Mouse (Mus musculus) testis, adult 2 months (tissue): ENCODE measurements around the gene Nim1k. TPM values are rescaled to one million over a fixed set of nuclear protein-coding genes. Genes with fewer than 3 reads are reported as not detected.

Experiments
- H3K27ac ChIP-seq: fragments of 200-500 bp; 2 replicates; pipeline ENCODE4 v1.5.1; 2012; ENCODE audit warnings: low read depth, low read length; ENCODE audit not compliant: control insufficient read depth, insufficient read depth
- H3K27me3 ChIP-seq: fragments of 200-500 bp; 2 replicates; pipeline ENCODE4 v1.6.1; 2012; ENCODE audit warnings: mild to moderate bottlenecking, low read length, moderate library complexity; ENCODE audit not compliant: control insufficient read depth, insufficient read depth
- H3K36me3 ChIP-seq: fragments of 200-500 bp; 2 replicates; pipeline ENCODE4 v1.6.1; 2012; ENCODE audit warnings: mild to moderate bottlenecking, low read length; ENCODE audit not compliant: control insufficient read depth, insufficient read depth
- H3K4me1 ChIP-seq: fragments of 200-500 bp; 2 replicates; pipeline ENCODE4 v1.6.1; 2012; ENCODE audit warnings: low read length; ENCODE audit not compliant: control insufficient read depth, insufficient read depth
- H3K4me3 ChIP-seq: fragments of 200-500 bp; 2 replicates; pipeline ENCODE4 v1.5.1; 2012; ENCODE audit warnings: low read depth, mild to moderate bottlenecking, low read length, moderate library complexity, mixed read lengths; ENCODE audit not compliant: control insufficient read depth
- CTCF ChIP-seq: fragments of 200-500 bp; IDR thresholded peaks from 2 replicates; pipeline ENCODE4 v1.5.1; 2012; ENCODE audit warnings: low read depth, mild to moderate bottlenecking, inconsistent platforms, low read length, moderate library complexity; ENCODE audit not compliant: control insufficient read depth, insufficient read depth, insufficient replicate concordance
- POLR2A ChIP-seq: fragments of 200-500 bp; IDR thresholded peaks from 2 replicates; pipeline ENCODE4 v1.6.1; 2012; ENCODE audit warnings: low read depth, mild to moderate bottlenecking, inconsistent platforms, low read length, moderate library complexity; ENCODE audit not compliant: control insufficient read depth
- polyA plus RNA-seq: library from polyadenylated mRNA; depleted of rRNA; stranded (reverse); fragments of >200 nt; gene quantifications from 2 replicates; pipeline ENCODE4 v1.2.3, GENCODE M21; 2012; rRNA removed

Gene Nim1k
- polyA plus RNA-seq: 1.8 and 2.2 TPM in 2 replicates

DNA sequence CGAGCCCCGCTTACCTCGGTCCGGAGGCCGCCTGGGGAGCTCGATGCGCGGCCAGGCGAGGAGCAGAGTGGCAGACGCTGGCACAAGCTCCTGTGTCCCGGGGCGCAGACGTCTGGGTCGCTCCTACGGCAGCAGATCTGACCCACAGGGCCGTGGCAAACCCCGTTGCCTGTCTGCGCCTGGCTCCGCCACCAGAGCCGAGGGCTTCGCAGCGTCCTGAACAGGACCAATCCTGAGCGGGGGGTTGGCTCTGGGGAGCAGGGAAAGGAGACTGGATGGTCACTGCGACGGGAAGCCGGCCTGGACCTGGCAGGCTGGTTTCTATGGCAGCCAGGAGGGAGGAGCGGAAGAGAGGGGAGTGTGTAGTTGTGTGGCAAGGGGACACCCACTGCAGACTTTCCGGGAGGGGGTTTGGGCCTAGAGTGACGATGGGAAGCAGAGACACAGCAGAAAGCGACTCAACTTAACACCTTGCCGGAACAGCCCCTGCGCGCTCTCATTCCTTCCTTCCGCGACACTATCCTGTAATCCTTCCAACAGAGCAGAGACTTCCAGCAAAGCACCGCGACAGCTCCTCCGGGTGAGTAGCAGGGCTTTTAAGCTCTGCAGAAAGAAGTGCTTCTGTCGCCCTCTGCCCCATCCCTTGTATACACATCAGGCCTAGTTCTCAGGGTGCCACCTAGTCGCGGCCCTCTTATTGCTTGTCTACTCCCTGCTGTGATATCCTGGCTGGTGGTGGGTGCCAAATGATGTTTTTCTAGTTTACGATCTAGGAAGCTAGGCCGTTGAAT is at the start of gene Nim1k:
Gene Nim1k (minus strand): TSS at position 202 of the 791 bp plus-strand sequence.
- Histone ChIP-seq H3K27ac (no peak within 1 kb of the TSS), H3K27me3 (no peaks in the 10 kb centered on the region), H3K4me1 (peaks cover 10% of the 10 kb centered on the region), H3K4me3 (peak within 1 kb of the TSS; percentile 78), H3K36me3 (no peaks in the 10 kb centered on the region)
- no peak for TF ChIP-seq POLR2A
- TF ChIP-seq CTCF: no peak

DNA sequence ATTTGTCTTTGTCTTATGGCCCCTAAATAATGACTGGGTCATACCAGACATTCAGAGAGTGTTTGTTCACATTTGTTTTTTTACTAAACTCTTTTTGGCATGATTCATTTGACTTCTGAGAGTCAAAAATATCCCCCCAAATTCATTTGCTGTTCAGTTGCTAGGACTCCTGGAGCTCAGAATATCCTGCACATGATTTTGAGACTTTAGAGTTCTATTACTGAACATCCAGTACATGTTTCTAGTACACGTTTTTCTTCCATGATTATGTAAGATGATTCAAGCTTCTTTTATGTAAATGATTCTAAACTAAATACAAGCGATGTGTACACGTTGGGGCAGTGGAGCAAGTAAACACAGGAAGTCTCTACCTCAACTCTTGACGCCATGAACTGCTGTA is 42.0 kb upstream of the Nim1k start:
- TF ChIP-seq POLR2A (no peak), CTCF (no peak)
- Histone ChIP-seq H3K4me1 (0 out of 2 replicates have a peak, but pooled peaks cover 2% of the 10 kb centered on the region), H3K27me3 (no peaks in the 10 kb centered on the region), H3K4me3 (no peak overlapping the region), H3K27ac (no peak overlapping the region), H3K36me3 (no peaks in the 10 kb centered on the region)

DNA sequence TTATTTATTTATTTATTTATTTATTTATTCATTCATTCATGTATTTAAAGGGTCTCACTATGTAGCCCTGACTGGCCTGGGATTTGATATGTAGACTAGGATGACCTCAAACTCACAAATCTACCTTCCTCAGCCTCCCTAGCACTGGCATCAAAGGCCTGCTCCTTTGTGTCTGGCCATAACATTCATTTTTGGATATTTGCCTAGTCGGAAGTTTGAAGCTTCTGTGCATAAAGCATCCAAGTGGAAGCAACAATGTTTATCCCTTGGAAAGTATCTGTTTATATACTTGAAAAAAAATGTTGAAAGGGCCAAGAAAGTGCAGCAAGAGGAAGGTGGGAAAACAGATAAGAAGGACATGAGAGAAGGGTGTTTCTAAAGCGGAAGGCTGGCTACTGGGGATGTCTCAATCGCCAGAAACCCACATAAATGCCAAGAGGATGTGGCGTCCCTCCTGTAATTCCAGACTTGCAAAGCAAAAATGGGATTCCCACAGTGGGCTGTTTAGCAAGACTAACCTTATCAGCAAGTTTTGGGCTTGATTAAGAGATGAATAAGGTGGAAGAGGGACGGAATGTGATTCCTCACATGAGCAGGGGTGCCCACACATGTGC is 37.2 kb upstream of the Nim1k start:
- Histone ChIP-seq H3K4me3 (no peak overlapping the region), H3K27ac (no peak overlapping the region), H3K36me3 (no peaks in the 10 kb centered on the region), H3K27me3 (no peaks in the 10 kb centered on the region), H3K4me1 (peaks cover 9% of the 10 kb centered on the region)
- no peak for TF ChIP-seq CTCF
- no peak for TF ChIP-seq POLR2A

DNA sequence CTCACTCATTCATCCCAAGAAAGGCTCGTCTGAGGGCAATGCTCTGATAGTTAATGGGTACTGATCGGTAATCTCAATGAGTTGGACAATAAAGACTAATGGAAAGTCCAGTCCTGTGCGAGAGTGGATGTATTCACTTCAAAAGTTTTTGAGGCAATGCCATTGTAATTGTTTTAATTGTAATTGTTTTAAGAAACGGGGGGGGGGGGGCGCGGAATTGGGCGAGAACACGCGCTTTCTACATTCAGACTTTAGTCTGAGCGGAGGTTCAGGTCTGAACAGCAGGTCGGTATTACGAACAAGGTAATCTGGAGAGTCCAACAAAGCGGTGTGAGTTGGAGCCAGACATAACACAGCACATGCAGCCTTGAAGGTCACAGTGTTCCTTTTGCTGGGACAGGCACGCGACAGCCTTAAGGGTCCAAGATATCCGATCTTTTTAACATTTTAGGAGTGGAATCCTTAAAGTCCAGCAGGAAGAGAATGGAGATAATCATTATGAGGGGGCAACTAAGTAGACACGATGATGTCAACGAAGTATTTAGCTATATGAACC is 36.0 kb upstream of the Nim1k start:
- H3K4me3 ChIP-seq: peak overlapping the region; percentile 97
- TF ChIP-seq CTCF (no peak), POLR2A (no peak)
- no peaks in the 10 kb centered on the region for H3K36me3 ChIP-seq
- H3K27me3 ChIP-seq: no peaks in the 10 kb centered on the region
- H3K27ac ChIP-seq: peak overlapping the region; percentile 93
- peaks cover 9% of the 10 kb centered on the region for H3K4me1 ChIP-seq

DNA sequence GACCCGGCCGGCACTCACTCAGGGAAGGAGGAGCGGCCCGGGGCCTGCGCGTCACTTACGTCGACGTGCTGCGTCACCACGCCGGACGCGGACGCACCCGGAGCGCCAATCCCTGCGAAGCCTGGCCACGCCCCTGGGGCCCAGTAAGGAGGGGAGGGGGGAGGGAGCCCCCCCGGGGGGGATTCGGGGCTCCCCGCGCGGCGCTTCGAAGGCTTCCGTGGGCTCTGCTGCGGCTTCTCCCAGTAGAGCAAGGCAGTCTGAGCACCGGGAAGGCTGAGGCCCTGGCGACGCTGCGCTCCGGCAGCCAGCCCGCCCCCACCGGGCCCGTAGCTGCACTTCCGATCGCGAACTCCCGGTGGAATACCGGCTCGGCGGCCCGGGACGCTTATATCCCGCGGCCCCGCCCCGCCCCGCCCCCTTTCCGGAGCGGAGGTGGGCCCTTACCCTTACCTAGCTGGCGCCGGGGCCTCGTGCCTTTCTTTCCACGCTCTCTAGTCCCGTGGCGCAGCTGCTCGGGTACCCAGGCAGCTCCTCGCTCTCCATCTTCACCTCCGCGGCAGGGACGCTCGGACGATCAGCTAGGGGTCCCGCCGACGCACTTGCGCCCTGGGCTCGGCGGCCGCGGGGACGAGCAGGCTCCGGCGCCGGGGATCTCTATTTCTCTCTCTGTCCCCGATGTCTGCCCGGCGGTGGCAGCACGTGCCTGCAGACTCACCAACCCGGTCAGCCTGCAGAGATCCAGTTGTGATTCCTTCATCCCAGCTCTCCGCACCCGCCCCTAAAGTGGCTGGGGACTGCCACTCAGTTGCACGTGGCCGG is 35.3 kb upstream of the Nim1k start, which contains the start of gene Zfp131:
Gene Zfp131 (minus strand): TSS at position 129 of the 819 bp plus-strand sequence.
- peak within 1 kb of the TSS; percentile 96 for H3K27ac ChIP-seq
- peaks cover 9% of the 10 kb centered on the region for H3K4me1 ChIP-seq
- TF ChIP-seq CTCF (no peak), POLR2A (peak; percentile 1; the same call in 1 of the 2 replicates)
- no peaks in the 10 kb centered on the region for H3K36me3 ChIP-seq
- H3K4me3 ChIP-seq: peak within 1 kb of the TSS; percentile 97
- H3K27me3 ChIP-seq: no peaks in the 10 kb centered on the region

DNA sequence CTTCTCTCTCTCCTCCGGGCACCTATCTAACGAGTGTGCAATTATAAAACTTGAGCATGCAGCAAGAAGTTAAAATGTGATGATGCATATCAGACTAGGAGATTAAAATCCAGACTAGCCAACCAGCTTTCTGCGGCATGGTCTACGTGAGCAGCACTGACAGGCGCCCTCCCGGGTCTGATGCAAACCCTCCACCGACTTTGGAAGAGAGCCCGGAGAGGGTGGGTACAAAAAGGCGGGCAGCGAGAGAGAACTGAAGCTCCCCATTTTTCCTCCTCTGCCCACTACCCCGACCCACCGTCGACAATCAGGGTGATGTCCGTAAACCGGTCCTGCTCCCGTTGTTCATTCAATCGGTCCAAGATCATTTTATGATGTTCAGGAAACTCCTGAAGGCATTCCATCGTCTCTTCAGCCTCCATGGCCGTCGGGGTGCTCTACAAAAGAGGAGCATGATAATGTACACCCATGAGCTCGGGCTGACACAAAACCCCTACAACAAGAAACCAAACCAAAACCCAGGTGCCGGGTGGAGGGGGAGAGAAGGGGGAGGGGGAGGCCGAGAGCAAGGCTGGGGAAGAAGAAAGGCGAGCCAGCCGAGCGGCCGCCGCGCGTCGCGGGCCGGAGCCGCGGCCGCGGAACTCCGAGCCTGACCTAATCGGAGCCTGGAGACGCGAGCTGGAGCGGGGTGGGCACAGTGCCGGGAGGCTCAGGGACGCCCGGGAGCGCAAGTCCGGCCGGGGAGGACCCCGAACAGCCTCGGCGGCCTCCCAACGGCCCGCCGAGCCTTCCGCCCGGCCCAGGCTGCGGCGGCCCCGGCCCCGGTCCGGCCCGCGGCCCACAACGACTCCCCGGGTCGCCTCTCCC is 34.4 kb upstream of the Nim1k start:
- Histone ChIP-seq H3K27me3 (no peaks in the 10 kb centered on the region), H3K27ac (peak overlapping the region; percentile 96), H3K4me3 (peak overlapping the region; percentile 97), H3K4me1 (peaks cover 7% of the 10 kb centered on the region), H3K36me3 (no peaks in the 10 kb centered on the region)
- TF ChIP-seq POLR2A (peak; percentile 13; the same call in 1 of the 2 replicates), CTCF (no peak)
